Comparison of ENCODE assay signal across 11 mouse cellular contexts in genomic region chrX:103918954-103919353, GRCm38 (mm10).
DNase-seq lines count a peak whose midpoint lies in the region; TF ChIP-seq lines count a peak whose summit lies in the region.
"Had no signal": no experiment of that assay in that cellular context is flagged by ENCODE, and none has a peak within 500 bp of the region (broad histone marks: within the 10 kb centered on the region; RNA-seq: fewer than 3 reads in every experiment).

No protein-coding gene starts in this region.

- intact Hi-C loops in left cerebral cortex, postnatal 4 days (cut with DNase I): no loop called here

- H3K36me3 ChIP-seq in heart, embryonic 10.5 days: no peaks in the 10 kb centered on the region
- H3K36me3 ChIP-seq in CH12.LX (replicated peaks in 1 of 2; ENCODE audit: control insufficient read depth in 1 of 2, insufficient read depth in 1 of 2, low read length in 1 of 2): no peaks in the 10 kb centered on the region
- H3K36me3 ChIP-seq: heart, embryonic 13.5 days had no signal

- H3K4me1 ChIP-seq in heart, embryonic 10.5 days: no peaks in the 10 kb centered on the region
- H3K4me1 ChIP-seq in CH12.LX (ENCODE audit: control insufficient read depth in 1 of 2, insufficient read depth in 2 of 2): no peaks in the 10 kb centered on the region
- no peaks in the 10 kb centered on the region for H3K4me1 ChIP-seq in lung, adult 2 months (ENCODE audit: control insufficient read depth, insufficient read depth, low read length)
- H3K4me1 ChIP-seq: heart, embryonic 13.5 days; megakaryocyte, embryonic 14.5 days had no signal

- TF ChIP-seq EP300 in CH12.LX (IDR thresholded peaks at IDR 0.05; ENCODE audit: low read length): no peak

- no peak overlapping the region for H3K9ac ChIP-seq in CH12.LX (ENCODE audit: insufficient read depth, low read depth)
- H3K9ac ChIP-seq: heart, embryonic 13.5 days had no signal

- no peak overlapping the region for H3K27ac ChIP-seq in heart, embryonic 10.5 days
- H3K27ac ChIP-seq in CH12.LX (ENCODE audit: insufficient read depth, low read depth): no peak overlapping the region
- H3K27ac ChIP-seq: heart, embryonic 13.5 days had no signal

- no peaks in the 10 kb centered on the region for H3K9me3 ChIP-seq in heart, embryonic 10.5 days
- no peaks in the 10 kb centered on the region for H3K9me3 ChIP-seq in CH12.LX (replicated peaks; ENCODE audit: low read length)
- H3K9me3 ChIP-seq: heart, embryonic 13.5 days; megakaryocyte, embryonic 14.5 days had no signal

- H3K4me2 ChIP-seq in CH12.LX (ENCODE audit: insufficient read depth, low read depth, poor library complexity, severe bottlenecking): no peak overlapping the region
- H3K4me2 ChIP-seq: heart, embryonic 13.5 days had no signal

- TF ChIP-seq CTCF in CH12.LX (conservative IDR thresholded peaks at IDR 0.05 in 1 of 2, IDR thresholded peaks at IDR 0.05 in 1 of 2; ENCODE audit: low read depth in 2 of 2, low read length in 2 of 2): peak in 1 of 2 experiments; percentile 41; a peak in 2 of 4 replicates
- TF ChIP-seq CTCF in lung, adult 2 months (IDR thresholded peaks at IDR 0.05; ENCODE audit: insufficient read depth, low read length): peak; percentile 27; the same call in 1 of the 2 replicates

- no peaks in the 10 kb centered on the region for H3K79me2 ChIP-seq in CH12.LX (replicated peaks; ENCODE audit: control insufficient read depth, extremely low read depth, insufficient read depth, poor library complexity, severe bottlenecking)

- no peak overlapping the region for H3K4me3 ChIP-seq in heart, embryonic 10.5 days
- no peak overlapping the region for H3K4me3 ChIP-seq in CH12.LX (replicated peaks in 1 of 3; ENCODE audit: low read depth in 2 of 3, low read length in 2 of 3, poor library complexity in 1 of 3)
- H3K4me3 ChIP-seq in lung, adult 2 months (replicated peaks; ENCODE audit: extremely low read depth, low read depth, low read length): no peak overlapping the region
- H3K4me3 ChIP-seq: heart, embryonic 13.5 days; megakaryocyte, embryonic 14.5 days had no signal

- peak; percentile 41 for TF ChIP-seq RAD21 in CH12.LX (IDR thresholded peaks at IDR 0.05; ENCODE audit: low read depth, low read length)

- peak; percentile 93 for DNase-seq in heart, adult 11 months
- DNase-seq in heart, embryonic 10.5 days (ENCODE audit: low spot score): no peak
- DNase-seq in CH12.LX (ENCODE audit: extremely low read depth): no peak
- DNase-seq in embryo, embryonic 11 days: peak; percentile 24
- DNase-seq in lung, adult 2 months: peak; percentile 6
- DNase-seq in left cerebral cortex, adult 11 months (ENCODE audit: low spot score): no peak
- DNase-seq in left cerebral cortex, postnatal 4 days: no peak
- no peak for DNase-seq in spleen, postnatal 10 days (ENCODE audit: low spot score in 2 of 2)
- DNase-seq: layer of hippocampus, adult 9-11 months had no signal

- 35% methylated on average over 5 of the region's 5 CpGs for WGBS in heart, embryonic 10.5 days
- 42% methylated on average over 5 of the region's 5 CpGs for WGBS in lung, adult 2 months

- peaks cover 61% of the 10 kb centered on the region; the same call in 1 of the 2 replicates for H3K27me3 ChIP-seq in heart, embryonic 10.5 days (ENCODE audit: insufficient read depth, poor library complexity, severe bottlenecking)
- no peaks in the 10 kb centered on the region for H3K27me3 ChIP-seq in CH12.LX (replicated peaks)

- in situ Hi-C loops in CH12.LX (cut with MboI; ENCODE audit: low pct_ligation_motif_present, low pct_unique_long_range_greater_than_20kb, low sequenced_read_pairs): loop anchor here (25.0 kb wide), 1 partner anchor 232 kb away; no protein-coding TSS in a partner anchor

- dilution Hi-C loops in CH12.LX (cut with MboI; ENCODE audit: extremely low pct_ligation_motif_present, extremely low pct_unique_long_range_greater_than_20kb, low sequenced_read_pairs): no loop called here

- TF ChIP-seq POLR2A in CH12.LX (IDR thresholded peaks at IDR 0.05; ENCODE audit: low read depth, low read length): no peak
- TF ChIP-seq POLR2A in lung, adult 2 months (IDR thresholded peaks at IDR 0.05; ENCODE audit: borderline replicate concordance, extremely low read depth, low read depth, low read length): no peak

TF ChIP-seq in CH12.LX, 34 proteins besides CTCF, POLR2A, EP300 and RAD21:
- TF ChIP-seq TBP (conservative IDR thresholded peaks at IDR 0.05; ENCODE audit: low read depth, low read length): no peak
- peak; percentile 29 for TF ChIP-seq SMC3 (IDR thresholded peaks at IDR 0.05; ENCODE audit: low read depth, low read length)

Comparison
In these comparisons a context has a peak if more than half of its experiments do, and no peak if none do; other contexts are left out.
1. DNase-seq: peak in heart, adult 11 months (single experiment), embryo, embryonic 11 days (single experiment) and lung, adult 2 months (single experiment); none in heart, embryonic 10.5 days (single experiment), CH12.LX (single experiment), left cerebral cortex, adult 11 months (single experiment), left cerebral cortex, postnatal 4 days (single experiment) and spleen, postnatal 10 days (0 of 2).